In genomic region chr16:44175001-44175400, GRCm38 (mm10) we compare ENCODE assay signal across 14 mouse cellular contexts. TPM values are rescaled to one million over a fixed set of nuclear protein-coding genes. Genes with fewer than 3 reads are reported as not detected.
A peak's percentile ranks its signal among the peaks of the same experiment; 100 is the strongest.
DNase-seq lines count a peak whose midpoint lies in the region; ATAC-seq and TF ChIP-seq lines count a peak whose summit lies in the region.
"Had no signal": no experiment of that assay in that cellular context is flagged by ENCODE, and none has a peak within 500 bp of the region (broad histone marks: within the 10 kb centered on the region; RNA-seq: fewer than 3 reads in every experiment).

No protein-coding gene starts in this region.

- DNase-seq in limb, embryonic 10.5 days (ENCODE audit: low spot score) = no peak
- DNase-seq in kidney, adult 8-10 months = peak; percentile 65 to 81
- DNase-seq in liver, postnatal 0 days = no peak
- no peak for DNase-seq in spleen, postnatal 10 days (ENCODE audit: low spot score in 2 of 2)
- no peak for DNase-seq in right cerebral cortex, adult 18-20 months
- DNase-seq: adrenal gland, postnatal 14 days; cerebellum, adult 11-12 months; gastrocnemius, postnatal 14 days; left cerebral cortex, postnatal 4 days had no signal

- 0 out of 2 replicates have a peak overlapping the region, but pooled peaks have one; percentile 69 for H3K4me2 ChIP-seq in limb, embryonic 12.5 days
- peak overlapping the region; percentile 88 for H3K4me2 ChIP-seq in liver, postnatal 0 days (ENCODE audit: low read depth, low read length)

- no peaks in the 10 kb centered on the region for H3K9me3 ChIP-seq in erythroblast, embryonic 14.5 days (ENCODE audit: control insufficient read depth, low read length)
- no peaks in the 10 kb centered on the region for H3K9me3 ChIP-seq in limb, embryonic 12.5 days
- H3K9me3 ChIP-seq in limb, embryonic 10.5 days (replicated peaks) = no peaks in the 10 kb centered on the region
- no peaks in the 10 kb centered on the region for H3K9me3 ChIP-seq in liver, postnatal 0 days (ENCODE audit: low read length)
- H3K9me3 ChIP-seq: midbrain, embryonic 13.5 days had no signal

- WGBS in limb, embryonic 12.5 days = 54% methylated on average over 1 of the region's 1 CpGs
- 69% methylated on average over 1 of the region's 1 CpGs for WGBS in limb, embryonic 10.5 days
- WGBS in liver, postnatal 0 days (ENCODE audit: insufficient replicate concordance) = 33% methylated on average over 1 of the region's 1 CpGs

- no peak for TF ChIP-seq EP300 in liver, postnatal 0 days (IDR thresholded peaks at IDR 0.05; ENCODE audit: low read depth)

- no peak for TF ChIP-seq CTCF in liver, postnatal 0 days (IDR thresholded peaks at IDR 0.05; ENCODE audit: low read depth)

- H3K27ac ChIP-seq in limb, embryonic 12.5 days = no peak overlapping the region
- H3K27ac ChIP-seq in limb, embryonic 10.5 days = no peak overlapping the region
- peak overlapping the region; percentile 98 for H3K27ac ChIP-seq in liver, postnatal 0 days (ENCODE audit: low read depth)
- H3K27ac ChIP-seq: kidney, postnatal 0 days; midbrain, embryonic 13.5 days had no signal

- peaks cover 67% of the 10 kb centered on the region for H3K4me1 ChIP-seq in erythroblast, embryonic 14.5 days (ENCODE audit: control insufficient read depth)
- peaks cover 17% of the 10 kb centered on the region for H3K4me1 ChIP-seq in limb, embryonic 12.5 days (replicated peaks)
- peaks cover 17% of the 10 kb centered on the region; the same call in 1 of the 2 replicates for H3K4me1 ChIP-seq in limb, embryonic 10.5 days
- H3K4me1 ChIP-seq in liver, postnatal 0 days (ENCODE audit: insufficient read depth) = peaks cover 32% of the 10 kb centered on the region

- H3K4me3 ChIP-seq in erythroblast, embryonic 14.5 days (replicated peaks) = peak overlapping the region; percentile 73
- H3K4me3 ChIP-seq in limb, embryonic 12.5 days (replicated peaks) = no peak overlapping the region; the same call in 1 of the 2 replicates
- H3K4me3 ChIP-seq in limb, embryonic 10.5 days = no peak overlapping the region
- 0 out of 2 replicates have a peak overlapping the region, but pooled peaks have one; percentile 1 for H3K4me3 ChIP-seq in liver, postnatal 0 days (ENCODE audit: low read depth, low read length)

- H3K9ac ChIP-seq in limb, embryonic 12.5 days (replicated peaks) = no peak overlapping the region
- H3K9ac ChIP-seq in liver, postnatal 0 days (replicated peaks) = peak overlapping the region; percentile 13; the same call in 1 of the 2 replicates
- H3K9ac ChIP-seq: midbrain, embryonic 13.5 days had no signal

- H3K36me3 ChIP-seq in erythroblast, embryonic 14.5 days (ENCODE audit: control insufficient read depth) = peaks cover 21% of the 10 kb centered on the region
- no peaks in the 10 kb centered on the region for H3K36me3 ChIP-seq in limb, embryonic 12.5 days
- H3K36me3 ChIP-seq in limb, embryonic 10.5 days = peaks cover 4% of the 10 kb centered on the region; the same call in 1 of the 2 replicates
- 0 out of 2 replicates have a peak, but pooled peaks cover 3% of the 10 kb centered on the region for H3K36me3 ChIP-seq in liver, postnatal 0 days (replicated peaks; ENCODE audit: insufficient read depth, low read length)
- H3K36me3 ChIP-seq: midbrain, embryonic 13.5 days had no signal

- no peaks in the 10 kb centered on the region for H3K27me3 ChIP-seq in erythroblast, embryonic 14.5 days (ENCODE audit: control insufficient read depth)
- H3K27me3 ChIP-seq in limb, embryonic 12.5 days = no peaks in the 10 kb centered on the region
- no peaks in the 10 kb centered on the region for H3K27me3 ChIP-seq in limb, embryonic 10.5 days (ENCODE audit: low read depth, poor library complexity, severe bottlenecking)
- no peaks in the 10 kb centered on the region for H3K27me3 ChIP-seq in liver, postnatal 0 days (ENCODE audit: insufficient read depth, low read length)
- H3K27me3 ChIP-seq: midbrain, embryonic 13.5 days had no signal

- no peak for ATAC-seq in erythroblast, adult 5-6 weeks (replicated peaks; ENCODE audit: low FRiP score, poor library complexity, severe bottlenecking)
- no peak for ATAC-seq in limb, embryonic 12.5 days (ENCODE audit: insufficient number of reproducible peaks, insufficient read depth, low FRiP score, low TSS enrichment, low read depth)
- ATAC-seq in liver, postnatal 0 days = no peak
- ATAC-seq: midbrain, embryonic 13.5 days had no signal

RNA-seq across cellular contexts. Expression of gene Usf3, which starts 2.0 kb away (rescaled TPM):
- polyA plus RNA-seq in erythroblast, embryonic 14.5 days (2012) = 0.26 and 0.51 TPM in 2 replicates
- total RNA-seq in erythroblast, adult 5-6 weeks (2015; ENCODE audit: low replicate concordance) = 11.7 and 15.9 TPM in 2 replicates
- 4.4 and 7.1 TPM in 2 replicates for total RNA-seq in erythroblast, adult 5-6 weeks (2017; ENCODE audit: low replicate concordance)
- polyA plus RNA-seq in limb, embryonic 12.5 days (2016; fragmentation: Nextera tagmentation; extraction: Ambion mirVana) = 3.6 and 4.5 TPM in 2 replicates
- 3.2 and 4.2 TPM in 2 replicates for polyA plus RNA-seq in limb, embryonic 10.5 days (2016; fragmentation: Nextera tagmentation; extraction: Ambion mirVana)
- polyA plus RNA-seq in liver, postnatal 0 days (2015; fragmentation: Nextera tagmentation; extraction: Ambion mirVana) = 1.2 and 1.9 TPM in 2 replicates

RNA-seq across cellular contexts. Expression of gene Naa50, which starts 35.4 kb away (rescaled TPM):
- 0.89 and 1.7 TPM in 2 replicates for polyA plus RNA-seq in erythroblast, embryonic 14.5 days (2012)
- total RNA-seq in erythroblast, adult 5-6 weeks (2015; ENCODE audit: low replicate concordance) = 25.6 and 34.9 TPM in 2 replicates
- 22.5 and 29.0 TPM in 2 replicates for total RNA-seq in erythroblast, adult 5-6 weeks (2017; ENCODE audit: low replicate concordance)
- 121 and 130 TPM in 2 replicates for polyA plus RNA-seq in limb, embryonic 12.5 days (2016; fragmentation: Nextera tagmentation; extraction: Ambion mirVana)
- 138 and 141 TPM in 2 replicates for polyA plus RNA-seq in limb, embryonic 10.5 days (2016; fragmentation: Nextera tagmentation; extraction: Ambion mirVana)
- 39.7 and 46.5 TPM in 2 replicates for polyA plus RNA-seq in liver, postnatal 0 days (2015; fragmentation: Nextera tagmentation; extraction: Ambion mirVana)

RNA-seq across cellular contexts. Expression of gene Atp6v1a, which starts 35.5 kb away (rescaled TPM):
- 0.06 and 0.12 TPM in 2 replicates for polyA plus RNA-seq in erythroblast, embryonic 14.5 days (2012)
- 13.0 and 24.0 TPM in 2 replicates for total RNA-seq in erythroblast, adult 5-6 weeks (2015; ENCODE audit: low replicate concordance)
- total RNA-seq in erythroblast, adult 5-6 weeks (2017; ENCODE audit: low replicate concordance) = 14.2 and 23.6 TPM in 2 replicates
- 34.2 and 43.7 TPM in 2 replicates for polyA plus RNA-seq in limb, embryonic 12.5 days (2016; fragmentation: Nextera tagmentation; extraction: Ambion mirVana)
- 32.6 and 34.4 TPM in 2 replicates for polyA plus RNA-seq in limb, embryonic 10.5 days (2016; fragmentation: Nextera tagmentation; extraction: Ambion mirVana)
- 21.1 and 22.6 TPM in 2 replicates for polyA plus RNA-seq in liver, postnatal 0 days (2015; fragmentation: Nextera tagmentation; extraction: Ambion mirVana)

Comparison
In these comparisons a context has a peak if more than half of its experiments do, and no peak if none do; other contexts are left out.
1. H3K4me3 ChIP-seq: peak in erythroblast, embryonic 14.5 days (single experiment) and liver, postnatal 0 days (single experiment); none in limb, embryonic 12.5 days (single experiment) and limb, embryonic 10.5 days (single experiment).
2. DNase-seq: peak in kidney, adult 8-10 months (2 of 2); none in limb, embryonic 10.5 days (single experiment), liver, postnatal 0 days (single experiment), spleen, postnatal 10 days (0 of 2) and right cerebral cortex, adult 18-20 months (single experiment).
3. RNA of gene Naa50, which starts 35.4 kb away (polyA plus RNA-seq): 138 to 141 TPM in limb, embryonic 10.5 days, 121 to 130 TPM in limb, embryonic 12.5 days and 39.7 to 46.5 TPM in liver, postnatal 0 days; 0.89 to 1.7 TPM in erythroblast, embryonic 14.5 days; every median in the first group is over 10 times any median in the second.
4. RNA of gene Atp6v1a, which starts 35.5 kb away (polyA plus RNA-seq): 32.6 to 34.4 TPM in limb, embryonic 10.5 days, 34.2 to 43.7 TPM in limb, embryonic 12.5 days and 21.1 to 22.6 TPM in liver, postnatal 0 days; 0.06 to 0.12 TPM in erythroblast, embryonic 14.5 days; every median in the first group is over 10 times any median in the second.